Mouse (Mus musculus) layer of hippocampus, postnatal 25 days (tissue): ENCODE data around the gene Baiap3. TPM values are rescaled to one million over a fixed set of nuclear protein-coding genes. Genes with fewer than 3 reads are reported as not detected.
"Not testable (repeated sequence)": the region's sequence is repeated elsewhere in the genome, so short reads cannot be mapped to it uniquely, and the experiment has no call there.

Experiments
- DNase-seq, 2 experiments: peaks; one replicate each; pipeline ENCODE4 v3.0.0; 2022; ENCODE audit warnings: mixed read lengths in 2 of 2, low spot score in 1 of 2; ENCODE audit errors: extremely low spot score in 1 of 2
- total RNA-seq, 2 experiments: library from RNA; stranded (reverse); gene quantifications; 2 replicates each; pipeline ENCODE4 v1.2.3; 2021

Gene Baiap3
- total RNA-seq, 2 experiments from 2014 or later = 6.6 to 8.9 TPM

- DNase-seq = no peak
Observed at GRCm38 (mm10) chr17:25248033-25248750, 8.0 kb downstream of the Baiap3 start.

- DNase-seq = no peak
Observed at GRCm38 (mm10) chr17:25244239-25244638, 11.9 kb downstream of the Baiap3 start.

GRCm38 (mm10) chr17:25243131-25243780, 12.9 kb downstream of the Baiap3 start:
- DNase-seq = no peak

- peak; percentile 67 to 75 for DNase-seq
Observed at GRCm38 (mm10) chr17:25239695-25240636, 16.2 kb downstream of the Baiap3 start, which contains the start of the genes Gnptg and Tsr3. Gene Gnptg, minus strand, starts transcription at chr17:25240124. Gene Tsr3, plus strand, starts transcription at chr17:25240170.

- DNase-seq = no peak
Observed at GRCm38 (mm10) chr17:25235635-25236034, 20.5 kb downstream of the Baiap3 start.

- DNase-seq = not testable (repeated sequence)
Observed at GRCm38 (mm10) chr17:25231621-25232020, 24.5 kb downstream of the Baiap3 start.

GRCm38 (mm10) chr17:25230700-25231099, 25.5 kb downstream of the Baiap3 start:
- DNase-seq = no peak

- DNase-seq = not testable (repeated sequence)
Observed at GRCm38 (mm10) chr17:25230014-25230655, 26.0 kb downstream of the Baiap3 start.

GRCm38 (mm10) chr17:25227991-25228390, 28.2 kb downstream of the Baiap3 start:
- no peak for DNase-seq

- no peak for DNase-seq
Observed at GRCm38 (mm10) chr17:25225659-25226058, 30.5 kb downstream of the Baiap3 start.

- no peak for DNase-seq
Observed at GRCm38 (mm10) chr17:25224586-25225222, 31.5 kb downstream of the Baiap3 start.

- no peak for DNase-seq
Observed at GRCm38 (mm10) chr17:25222951-25223601, 33.1 kb downstream of the Baiap3 start.

- DNase-seq = peak in 1 of 2 experiments; percentile 47
Observed at GRCm38 (mm10) chr17:25222504-25222940, 33.6 kb downstream of the Baiap3 start.

GRCm38 (mm10) chr17:25221821-25222503, 34.2 kb downstream of the Baiap3 start:
- DNase-seq = peak in 1 of 2 experiments; percentile 42

- DNase-seq = no peak
Observed at GRCm38 (mm10) chr17:25220746-25221145, 35.4 kb downstream of the Baiap3 start.

GRCm38 (mm10) chr17:25219492-25220295, 36.5 kb downstream of the Baiap3 start:
- no peak for DNase-seq

- no peak for DNase-seq
Observed at GRCm38 (mm10) chr17:25218967-25219366, 37.2 kb downstream of the Baiap3 start.

GRCm38 (mm10) chr17:25215431-25215830, 40.7 kb downstream of the Baiap3 start:
- DNase-seq = no peak
